Mouse (Mus musculus): ENCODE results near the gene Ifnar2.
A peak's percentile ranks its signal among the peaks of the same experiment; 100 is the strongest.

The Ifnar2 gene

DNA sequence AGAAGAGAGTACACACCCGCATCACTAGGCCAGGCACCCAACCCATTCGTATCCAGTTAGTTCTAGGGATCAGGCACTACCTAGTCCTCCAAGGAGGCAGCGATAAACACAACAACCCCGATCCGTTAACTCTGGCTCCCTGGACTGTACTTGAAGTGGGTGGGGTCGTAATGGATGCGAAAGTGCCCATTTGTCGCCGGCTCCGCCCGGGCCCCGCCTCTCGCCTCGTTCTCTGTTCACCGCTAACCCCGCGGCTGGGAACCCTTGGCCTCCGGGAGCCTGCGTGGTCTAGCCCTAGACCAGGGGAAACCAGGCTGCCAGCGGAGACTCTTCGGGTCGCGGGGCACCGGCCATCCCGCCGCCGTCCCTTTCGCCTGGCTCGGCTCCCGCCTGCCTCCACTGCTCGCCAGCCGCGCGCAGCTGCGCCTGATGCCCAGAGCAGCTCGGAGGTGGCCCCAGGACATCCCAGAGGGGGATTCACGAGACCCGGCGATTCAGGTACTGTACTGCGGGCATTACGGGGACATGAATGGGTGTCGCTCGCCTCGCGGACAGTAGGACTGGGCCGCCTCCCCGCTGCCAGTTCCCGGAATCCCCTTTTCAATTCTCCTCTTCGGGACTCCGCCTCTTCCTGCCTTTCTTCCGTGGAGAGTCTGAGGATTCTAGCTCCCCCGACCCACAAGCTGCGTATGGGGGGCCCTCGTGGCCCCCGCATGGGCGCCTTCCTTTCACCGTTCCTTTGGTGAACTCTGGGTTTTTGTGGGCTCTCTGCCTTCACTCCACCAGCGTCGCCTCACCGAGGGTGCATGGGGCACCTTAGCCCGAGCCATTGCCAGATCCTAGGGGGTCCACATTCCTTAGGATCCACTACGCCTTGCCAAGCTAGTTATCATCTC lies at the start of gene Ifnar2:
TSS of gene Ifnar2 (plus strand) at position 207 of the 896 bp plus-strand sequence.
- peak; percentile 85 for DNase-seq (ENCODE audit: low spot score)

DNA sequence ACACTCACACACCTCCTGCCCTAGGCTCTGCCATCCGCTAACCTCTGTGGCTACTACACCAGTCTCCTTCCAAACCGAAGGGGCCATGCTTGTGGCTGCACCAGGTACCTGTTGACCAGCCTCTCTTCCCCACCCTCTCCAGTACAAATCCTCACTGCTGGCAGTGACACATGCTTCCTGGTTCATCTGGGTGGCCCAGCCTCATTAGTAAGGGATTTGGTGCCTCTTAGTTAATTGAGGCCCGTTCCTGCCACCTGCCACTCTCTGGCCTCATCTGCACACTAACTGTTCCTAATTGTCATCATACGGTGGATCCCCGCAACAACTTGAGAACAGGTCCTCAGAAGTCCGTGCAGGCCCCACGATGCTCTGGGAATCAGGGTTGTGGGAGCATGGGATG lies 45.0 kb upstream of the Ifnar2 start:
- no peak for DNase-seq (ENCODE audit: low spot score)

DNA sequence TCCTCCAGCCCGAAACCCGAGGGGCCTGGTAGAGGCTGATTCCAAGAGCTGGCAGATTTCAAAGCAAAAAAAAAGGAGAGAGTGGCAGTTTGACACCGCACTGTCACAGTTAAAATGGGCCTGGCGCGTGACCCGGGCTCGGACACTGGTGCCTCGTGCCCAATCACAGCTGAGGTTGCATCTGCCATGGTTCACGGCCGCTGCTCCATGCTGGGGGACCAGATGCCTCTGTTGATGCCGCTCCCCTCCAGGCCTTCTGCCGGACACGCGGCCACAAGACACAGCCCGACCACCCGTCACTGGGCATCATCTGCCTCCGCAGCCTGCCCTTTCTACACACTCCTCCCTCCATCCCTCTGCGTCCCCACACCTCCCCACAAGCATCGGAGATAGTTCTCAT lies 43.7 kb upstream of the Ifnar2 start:
- DNase-seq (ENCODE audit: low spot score): no peak

DNA sequence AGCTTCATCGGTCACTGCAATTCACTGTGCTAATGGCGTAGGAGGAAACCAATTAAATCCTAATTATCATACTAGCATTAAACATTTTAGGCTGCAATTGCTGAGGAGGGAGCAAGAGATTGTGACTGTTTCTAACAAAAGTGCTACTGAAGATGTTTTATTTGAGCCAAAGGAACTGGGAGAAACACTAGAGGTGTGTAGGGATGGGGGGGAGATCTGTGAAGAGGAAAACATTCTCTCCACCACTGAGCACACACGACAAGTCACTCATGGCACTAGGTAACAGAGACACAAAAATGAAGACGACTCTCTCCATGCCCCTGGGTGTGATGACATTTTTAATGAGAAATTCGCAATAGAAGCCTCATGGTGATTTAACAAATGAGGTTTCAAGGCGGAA lies 42.1 kb upstream of the Ifnar2 start:
- DNase-seq (ENCODE audit: low spot score): no peak

DNA sequence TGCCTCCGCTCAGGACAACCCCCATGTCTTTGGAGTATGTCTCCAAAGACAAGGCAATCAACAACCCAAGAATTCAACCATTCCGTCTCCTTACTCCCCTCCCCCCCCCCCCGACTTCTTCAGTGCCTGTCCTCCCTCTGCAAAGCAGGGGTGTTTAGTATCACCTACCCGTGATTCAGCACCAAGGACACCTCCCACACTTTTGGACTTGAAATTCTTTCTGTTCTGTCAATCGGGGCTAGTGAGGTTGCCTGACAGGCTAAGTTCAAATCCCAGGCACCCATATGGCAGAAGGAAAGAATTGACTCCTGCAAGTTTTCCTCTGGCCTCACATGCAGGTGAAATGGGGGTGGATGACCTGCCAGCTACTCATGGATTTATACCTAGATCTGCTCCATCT lies 41.4 kb upstream of the Ifnar2 start:
- DNase-seq (ENCODE audit: low spot score): peak; percentile 71

DNA sequence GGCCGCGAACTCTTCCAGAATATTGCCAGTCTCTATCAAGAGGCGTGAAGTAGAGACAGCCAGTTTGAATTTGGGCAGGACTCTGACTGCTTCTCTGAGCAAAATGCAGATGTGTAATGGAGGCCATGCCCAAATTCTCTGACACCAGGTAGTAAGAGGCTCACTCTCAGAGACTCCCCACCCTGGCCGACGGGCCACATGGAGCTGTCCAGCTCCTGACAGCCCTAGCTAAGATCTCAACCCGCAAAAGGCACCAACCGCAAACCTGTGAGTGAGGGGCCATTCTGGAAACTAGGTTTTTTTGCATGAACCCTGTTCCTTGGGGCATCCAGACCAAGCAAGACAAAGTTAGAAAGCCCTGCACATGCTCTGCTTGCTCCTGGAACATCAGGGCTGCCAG lies 39.7 kb upstream of the Ifnar2 start:
- DNase-seq (ENCODE audit: low spot score): peak; percentile 35

DNA sequence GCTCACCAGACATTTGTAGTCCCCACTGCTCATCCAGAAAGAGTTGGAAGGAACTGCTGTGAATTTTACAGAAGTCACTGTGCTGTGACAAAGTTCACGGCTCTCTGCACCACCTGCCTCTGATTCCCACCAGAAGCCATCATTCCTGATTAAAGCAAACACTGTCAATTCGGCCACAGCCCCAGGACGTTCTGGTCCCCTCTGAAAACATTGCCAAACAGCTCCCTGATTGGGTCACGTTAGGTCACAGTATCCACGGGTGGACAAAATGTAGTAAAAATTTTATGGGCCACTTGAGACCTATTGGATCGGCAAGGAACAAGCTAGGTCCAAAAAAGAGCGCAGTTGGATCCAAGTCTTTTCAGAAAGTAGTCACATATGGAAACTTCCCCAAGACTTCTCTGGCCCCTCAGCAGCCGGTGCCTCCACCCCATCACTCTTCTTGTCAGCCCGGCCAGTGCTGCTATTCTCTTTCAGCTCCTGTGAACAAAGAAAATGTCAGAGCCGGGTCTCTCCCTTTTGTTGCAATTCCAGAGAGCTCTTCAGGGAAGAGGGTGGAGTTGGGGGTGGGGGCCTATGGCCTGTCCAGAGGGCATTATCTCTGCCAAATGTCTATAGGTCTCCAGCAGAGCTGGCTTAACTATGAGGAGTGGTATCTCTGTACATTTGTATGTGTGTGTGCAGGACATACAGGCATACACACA lies 38.2 kb upstream of the Ifnar2 start:
- DNase-seq (ENCODE audit: low spot score): peak; percentile 75

DNA sequence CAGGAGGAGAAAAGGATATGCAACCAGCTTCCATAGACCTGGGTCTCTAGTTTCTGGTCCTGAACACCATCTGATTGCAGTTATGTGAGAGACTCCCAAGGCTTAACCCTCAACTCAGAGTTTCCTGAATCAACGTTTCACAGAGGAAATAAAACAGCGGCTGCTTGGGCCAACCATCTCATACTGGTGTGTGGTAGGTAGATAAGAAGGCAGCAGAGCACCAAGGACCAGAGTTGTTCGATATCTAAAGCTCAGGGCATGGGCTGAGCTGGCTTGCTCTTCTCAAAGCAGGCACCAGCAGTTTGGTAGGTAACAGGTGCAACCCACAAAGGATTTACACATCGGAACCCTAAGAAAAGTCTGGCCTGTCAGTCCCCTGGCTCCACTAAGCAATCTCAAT lies 35.8 kb upstream of the Ifnar2 start:
- no peak for DNase-seq (ENCODE audit: low spot score)

DNA sequence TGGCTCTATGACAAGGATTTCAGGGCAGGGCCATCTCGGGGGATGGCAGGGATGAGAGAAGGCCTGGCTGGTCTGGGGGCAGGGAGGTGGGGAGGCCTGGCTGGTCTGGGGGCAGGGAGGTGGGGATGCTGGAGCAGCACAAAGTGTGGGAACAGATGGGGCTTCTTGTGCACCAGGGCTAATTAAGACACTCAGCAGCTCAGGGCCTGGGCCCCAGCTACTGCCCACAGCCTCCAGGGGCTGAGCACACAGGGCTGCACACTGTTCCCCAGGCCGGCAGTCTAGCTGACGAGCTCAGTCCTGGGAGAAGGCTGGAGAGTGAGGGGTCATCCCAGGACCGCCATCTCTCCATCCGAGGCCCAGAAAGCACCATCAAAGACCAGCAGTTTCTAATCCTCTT lies 35.1 kb upstream of the Ifnar2 start:
- DNase-seq (ENCODE audit: low spot score): no peak

DNA sequence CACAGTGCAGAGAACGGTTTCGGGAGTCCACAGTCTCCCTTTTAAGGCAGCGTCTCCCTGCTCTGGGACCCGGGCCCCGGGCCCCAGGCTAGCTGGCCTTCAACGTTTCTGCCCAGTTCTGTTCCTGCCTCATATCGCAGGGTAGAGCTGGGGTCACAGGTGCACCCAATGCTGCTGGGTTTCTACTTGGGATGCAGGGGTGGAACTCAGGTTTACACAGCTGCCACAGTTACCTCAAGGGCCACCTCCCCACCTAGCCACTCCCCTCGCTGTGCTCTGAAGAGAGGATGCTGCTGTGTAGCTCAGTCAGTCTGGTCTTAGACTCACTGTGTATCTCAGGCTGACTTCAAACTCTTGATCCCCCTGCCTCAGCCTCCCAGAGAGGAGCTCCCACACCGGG lies 26.1 kb upstream of the Ifnar2 start:
- DNase-seq (ENCODE audit: low spot score): no peak

DNA sequence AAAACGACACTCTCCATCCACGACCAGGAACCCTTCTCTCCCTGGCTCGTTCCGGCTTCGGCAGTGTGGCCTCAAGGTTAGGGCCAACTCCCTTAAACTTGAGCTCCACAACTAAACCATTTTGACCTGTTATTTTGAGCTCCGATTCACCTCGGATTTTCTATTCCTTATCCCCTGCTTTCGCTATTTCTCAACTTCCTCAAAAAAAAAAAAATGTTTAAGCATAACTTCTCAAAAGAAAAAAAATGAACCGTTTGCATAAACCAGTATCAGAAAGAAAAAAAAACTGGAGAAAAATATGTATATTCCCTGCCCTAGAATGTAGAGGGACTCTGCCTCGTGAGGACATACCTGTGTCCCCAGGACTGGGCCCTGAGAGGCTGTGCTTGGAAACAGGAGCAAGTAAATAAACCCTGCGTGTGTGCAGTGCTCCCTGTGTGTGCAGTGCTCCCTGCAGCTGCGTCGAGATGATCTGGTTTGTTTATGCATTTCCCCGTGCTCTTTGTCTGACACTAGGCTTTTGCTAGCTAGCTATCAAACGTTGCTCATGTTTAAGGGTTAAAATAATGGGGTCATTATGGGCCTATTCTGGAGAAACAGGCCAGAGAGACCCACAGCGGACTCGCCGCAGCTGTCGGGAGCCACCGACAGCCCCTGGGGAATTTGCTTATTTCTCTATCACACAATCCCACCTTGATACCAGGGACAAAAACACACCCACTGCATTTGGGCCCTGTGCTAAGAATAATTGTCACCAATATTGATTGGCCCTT lies 24.9 kb upstream of the Ifnar2 start:
- DNase-seq (ENCODE audit: low spot score): no peak

DNA sequence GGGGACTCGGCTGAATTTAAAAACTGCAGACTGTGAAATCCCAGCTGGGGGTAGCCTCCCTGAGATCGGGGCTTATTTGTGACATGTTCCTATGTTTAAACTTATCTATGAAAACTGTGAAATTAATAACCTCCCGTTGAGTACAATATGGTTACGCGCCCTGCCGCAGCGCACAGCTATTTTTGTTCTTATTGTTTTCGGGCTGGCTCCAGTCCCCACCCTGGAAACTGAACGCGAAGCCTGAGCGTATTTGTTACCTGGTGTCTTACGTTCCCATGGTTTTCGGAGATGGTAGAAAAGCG lies 24.4 kb upstream of the Ifnar2 start:
- no peak for DNase-seq (ENCODE audit: low spot score)

DNA sequence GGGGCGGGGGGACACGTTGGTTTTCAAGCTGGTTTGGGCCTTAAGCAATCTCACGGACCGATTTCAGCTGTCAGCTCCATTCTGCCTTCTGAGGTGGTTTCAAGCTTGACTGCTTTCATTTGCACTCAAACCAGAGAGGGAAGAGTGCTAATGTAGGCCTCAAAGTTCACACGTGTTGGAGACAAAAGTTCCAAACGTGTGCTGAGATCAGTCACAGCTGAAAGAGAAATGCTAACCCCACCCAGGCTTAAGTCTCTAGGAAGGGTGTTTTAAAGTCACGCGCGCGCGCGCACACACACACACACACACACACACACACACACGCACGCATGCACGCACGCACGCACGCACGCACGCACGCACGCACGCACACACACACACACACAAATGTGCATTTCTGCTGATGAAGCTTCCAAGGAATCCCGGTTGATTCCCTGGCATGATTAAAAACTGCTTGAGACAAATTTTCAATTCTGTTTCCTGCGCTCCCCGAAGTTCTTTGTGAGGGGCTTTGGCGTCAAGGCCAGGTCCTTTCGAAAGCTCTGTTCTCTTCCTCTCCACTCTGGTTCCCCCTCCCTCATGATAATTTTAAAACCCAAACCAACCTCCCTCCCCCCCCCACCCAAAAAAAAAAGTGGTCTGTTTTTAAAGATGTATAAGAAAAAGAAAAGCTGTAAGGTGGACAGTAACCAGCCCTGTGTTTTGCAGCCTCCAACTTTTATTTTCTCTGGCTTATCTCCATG lies 23.8 kb upstream of the Ifnar2 start:
- no peak for DNase-seq (ENCODE audit: low spot score)

DNA sequence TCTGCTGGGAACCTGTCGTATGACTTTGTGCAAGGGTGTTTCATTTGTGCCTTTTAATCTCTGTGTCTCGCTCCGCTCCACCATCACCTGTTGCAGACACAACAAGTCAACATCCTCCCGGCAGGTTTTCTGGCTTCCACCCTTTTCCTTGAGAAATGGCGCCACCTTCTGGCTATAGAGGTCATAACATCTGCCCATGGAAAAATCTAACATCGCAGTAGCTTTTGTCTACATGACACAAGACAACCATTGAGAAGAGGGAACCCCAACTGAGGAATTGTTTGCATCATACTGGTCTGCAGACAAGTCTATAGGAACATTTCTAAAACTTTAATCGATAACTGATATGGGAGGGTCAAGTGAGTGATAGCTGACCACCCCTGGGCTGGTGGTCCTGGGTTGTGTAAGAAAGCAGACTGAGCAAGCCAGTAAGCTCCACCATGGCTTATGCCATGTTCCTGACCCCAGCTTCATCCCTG lies 20.5 kb upstream of the Ifnar2 start:
- peak; percentile 77 for DNase-seq (ENCODE audit: low spot score)

DNA sequence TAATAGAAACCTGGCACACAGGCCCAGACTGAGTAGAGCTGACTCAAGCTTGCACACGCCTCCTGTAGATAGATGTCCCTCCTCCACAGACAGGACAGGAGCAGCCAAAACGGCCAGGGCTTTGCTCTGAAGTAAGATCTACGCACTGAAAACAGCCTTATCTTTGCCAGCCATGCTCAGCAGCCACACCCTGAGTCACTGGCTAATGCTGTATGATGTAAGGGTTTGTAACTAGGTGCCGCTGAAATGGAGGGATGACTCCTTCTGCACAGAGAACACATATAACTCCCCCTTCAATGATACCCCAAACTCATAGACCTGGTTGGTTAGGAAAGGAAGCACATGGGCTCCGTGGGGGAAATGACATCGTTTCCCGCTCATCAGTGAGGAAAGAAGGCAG lies 19.8 kb upstream of the Ifnar2 start:
- DNase-seq (ENCODE audit: low spot score): no peak

DNA sequence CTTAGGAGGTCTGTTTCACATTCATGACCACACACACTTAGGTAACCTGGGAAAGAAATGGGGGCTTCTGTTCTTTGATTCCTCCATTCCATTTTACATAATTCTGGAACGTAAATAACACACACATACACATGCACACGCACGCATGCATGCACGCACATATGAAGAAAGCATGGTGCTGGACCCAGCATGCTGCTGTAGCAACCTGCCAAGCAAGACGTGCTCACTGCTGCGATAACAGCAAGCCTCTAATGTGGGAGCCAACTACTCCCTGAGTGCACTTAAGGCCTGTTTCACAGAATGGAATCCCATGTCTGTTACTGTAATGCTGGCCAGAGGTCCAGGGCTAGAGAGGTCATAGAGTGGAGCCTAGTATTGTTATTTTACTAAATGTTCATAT lies 19.4 kb upstream of the Ifnar2 start:
- DNase-seq (ENCODE audit: low spot score): no peak

DNA sequence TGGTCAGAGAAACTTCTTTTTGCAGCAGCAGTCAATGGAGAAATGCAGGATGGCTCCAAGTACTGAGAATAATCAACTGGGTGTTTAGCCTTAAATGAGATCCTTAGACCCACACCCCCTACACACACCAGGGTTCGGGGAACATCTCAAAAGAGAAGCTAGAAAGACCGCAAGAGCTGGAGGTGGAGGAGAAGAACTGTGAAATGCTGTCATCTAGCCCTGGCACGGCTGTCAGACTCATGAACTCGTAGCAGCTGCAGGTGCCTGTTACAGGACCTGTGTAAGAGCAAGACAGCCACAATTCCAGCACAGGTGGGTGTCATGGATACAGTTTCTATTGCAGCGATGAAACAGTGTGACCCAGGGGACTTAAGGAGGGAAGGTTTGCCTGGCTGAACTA lies 18.9 kb upstream of the Ifnar2 start:
- no peak for DNase-seq (ENCODE audit: low spot score)

DNA sequence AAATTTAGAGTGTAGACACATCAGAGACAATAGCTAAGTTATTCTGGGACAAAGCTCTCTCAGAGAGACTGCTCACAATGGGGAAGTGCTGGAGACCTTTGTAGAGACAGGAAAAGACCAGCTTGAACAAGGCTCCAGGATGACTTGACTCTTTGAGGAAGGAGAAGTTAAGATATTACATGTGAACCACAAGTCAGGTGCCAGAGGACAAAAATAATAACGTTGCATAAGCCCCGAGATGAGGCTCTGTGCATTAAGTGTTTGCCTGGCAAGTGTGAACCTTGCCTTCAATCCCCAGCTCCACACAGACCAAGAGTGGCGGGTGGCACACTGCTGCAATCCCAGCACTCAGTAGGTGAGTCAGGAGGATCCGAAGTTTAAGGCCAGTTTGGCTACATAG lies 18.0 kb upstream of the Ifnar2 start:
- DNase-seq (ENCODE audit: low spot score): no peak

DNA sequence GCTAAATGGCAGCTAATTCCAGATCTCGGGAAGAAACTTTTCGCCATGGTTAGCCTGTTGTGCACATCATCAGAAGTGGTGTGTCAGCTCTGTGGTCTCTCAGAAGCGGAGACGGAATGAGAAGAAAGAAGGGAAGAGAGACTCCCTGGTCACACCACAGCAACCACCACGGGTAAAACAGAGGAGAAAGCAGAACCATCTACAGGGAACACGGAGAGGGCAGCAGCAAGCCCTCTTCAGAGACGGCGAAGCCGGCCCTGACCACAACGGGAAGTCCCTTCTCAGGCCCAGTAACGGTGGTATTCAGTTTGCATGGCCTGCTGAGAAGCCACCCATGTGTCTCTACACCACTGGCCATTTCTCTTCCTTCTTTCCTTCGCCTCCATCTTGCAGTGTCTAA lies 17.4 kb upstream of the Ifnar2 start:
- DNase-seq (ENCODE audit: low spot score): no peak

DNA sequence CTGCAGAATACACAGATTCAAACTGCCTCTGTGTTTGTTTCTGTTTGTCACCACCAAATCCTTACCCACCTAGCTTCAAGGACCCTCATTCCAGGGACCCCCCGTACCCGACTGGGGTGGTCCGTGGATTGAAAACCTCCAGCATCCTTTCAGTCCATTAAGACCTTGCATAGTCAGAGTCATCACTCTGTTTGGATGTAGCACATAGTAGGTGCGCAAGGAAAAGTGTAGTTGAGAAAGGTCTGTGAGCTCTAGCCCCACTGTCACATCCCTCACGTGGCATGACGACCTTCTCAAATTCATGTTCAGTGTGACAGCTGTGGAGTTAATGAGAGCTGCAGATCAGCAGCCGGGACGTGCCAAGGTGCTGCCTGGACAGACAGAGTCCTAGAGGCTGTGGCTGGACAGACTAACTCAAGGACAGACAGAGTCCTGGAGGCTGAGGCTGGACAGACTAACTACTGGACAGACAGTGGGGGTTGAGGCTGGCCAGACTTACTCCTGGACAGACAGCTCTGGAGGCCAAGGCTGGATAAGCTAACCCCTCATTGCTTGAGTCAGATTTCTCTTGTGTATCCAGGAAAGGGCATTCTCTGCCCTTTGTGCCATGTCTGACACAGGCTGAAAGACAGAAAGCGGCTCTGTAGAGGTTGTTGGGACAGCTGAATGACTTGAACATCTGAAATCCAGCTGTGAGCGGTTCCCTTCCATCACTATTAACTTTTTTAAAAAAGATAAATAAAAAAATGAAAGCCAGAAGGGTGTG lies 15.6 kb upstream of the Ifnar2 start:
- DNase-seq (ENCODE audit: low spot score): no peak

DNA sequence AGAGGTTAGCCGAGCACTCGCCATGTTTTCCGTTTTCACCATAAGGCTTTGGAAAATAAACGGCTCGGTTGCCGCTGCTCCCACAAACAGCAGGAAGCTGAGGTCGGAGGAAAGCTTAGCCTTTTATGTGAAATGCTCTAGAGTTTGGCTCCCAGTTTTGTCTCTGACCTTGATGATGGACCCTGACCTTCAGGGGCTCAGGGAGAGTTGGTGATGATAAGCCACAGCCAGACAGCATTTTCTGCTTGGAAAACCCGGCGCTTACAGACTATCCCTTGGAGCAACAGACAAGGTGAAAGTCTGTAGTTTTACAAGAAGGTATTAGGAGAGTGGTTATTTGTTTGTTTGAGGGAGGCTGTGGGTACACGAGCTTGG lies 15.1 kb upstream of the Ifnar2 start:
- DNase-seq (ENCODE audit: low spot score): no peak

Measured in embryo, embryonic 10 days (tissue).